Mouse (Mus musculus) cortical plate, adult 2 months (tissue): ENCODE results near the gene Gm11492.

Experiments used
- CTCF ChIP-seq: fragments of 200-500 bp; IDR thresholded peaks from 2 replicates; pipeline ENCODE4 v1.5.1; 2011; ENCODE audit warnings: mild to moderate bottlenecking, control low read depth, low read length; ENCODE audit not compliant: insufficient read depth; ENCODE audit errors: extremely low read depth
- POLR2A ChIP-seq: fragments of 200-500 bp; IDR thresholded peaks from 2 replicates; pipeline ENCODE4 v1.6.1; 2011; ENCODE audit warnings: mild to moderate bottlenecking, low read length, control low read depth; ENCODE audit not compliant: insufficient read depth; ENCODE audit errors: extremely low read depth

DNA sequence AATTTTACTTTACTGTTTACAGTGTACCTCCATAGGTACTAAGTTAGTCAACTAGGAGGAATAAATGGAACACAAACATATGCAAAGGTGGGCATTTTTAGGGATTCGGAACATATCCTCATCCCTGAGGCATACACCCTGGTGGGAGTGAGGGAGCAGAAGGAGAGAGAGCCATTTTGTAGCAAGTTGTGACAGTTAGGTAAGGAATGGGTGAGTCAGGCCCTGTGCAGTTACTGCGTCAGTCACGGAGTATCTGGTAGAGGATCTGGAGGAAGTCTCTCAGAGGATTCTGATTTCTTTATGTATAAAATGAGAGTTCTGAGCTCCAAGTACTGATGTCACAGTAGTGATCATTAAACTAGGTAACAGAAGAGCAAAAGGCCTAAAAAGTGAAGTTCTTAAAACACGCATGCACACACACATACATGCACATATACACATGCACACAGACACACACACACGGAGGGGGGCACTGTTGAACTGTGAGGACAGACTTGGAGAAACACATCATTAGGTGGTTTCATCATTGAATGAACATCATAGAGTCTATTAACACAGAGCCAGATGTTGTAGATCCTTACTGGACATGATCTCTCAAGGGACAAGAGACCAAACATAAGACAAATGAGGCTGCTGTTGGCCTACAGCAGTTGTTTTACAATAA lies 20.9 kb downstream of the Gm11492 start:
- TF ChIP-seq POLR2A, result no peak
- no peak for TF ChIP-seq CTCF
